Mouse (Mus musculus) lung, postnatal 0 days (tissue): ENCODE data around the gene Sugt1.

ENCODE experiments used
- CTCF ChIP-seq: IDR thresholded peaks from 2 replicates; pipeline ENCODE4 v1.5.1; 2016; ENCODE audit warnings: antibody characterized with exemption, mild to moderate bottlenecking
- EP300 ChIP-seq: IDR thresholded peaks from 2 replicates; pipeline ENCODE4 v1.6.1; 2016; ENCODE audit warnings: antibody characterized with exemption, mild to moderate bottlenecking, control low read depth

GRCm38 (mm10) chr14:79633196-79633595 is 45.7 kb downstream of the Sugt1 start:
- TF ChIP-seq CTCF (no peak), EP300 (no peak)
